Mouse (Mus musculus): ENCODE data around the gene Prpf38b. TPM values are rescaled to one million over a fixed set of nuclear protein-coding genes. Genes with fewer than 3 reads are reported as not detected.

Prpf38b gene
- total and polyA plus RNA-seq, 3 experiments = 42.6 to 177 (median 42.9) TPM

- TF ChIP-seq KAT2A (IDR thresholded peaks at IDR 0.05; ENCODE audit: insufficient replicate concordance, low read length) (no peak), TCF12 (IDR thresholded peaks at IDR 0.05; ENCODE audit: low read depth, low read length) (peak; percentile 57), MXI1 (IDR thresholded peaks at IDR 0.05; ENCODE audit: low read depth, low read length) (no peak; the same call in 1 of the 2 replicates), SMC3 (IDR thresholded peaks at IDR 0.05; ENCODE audit: low read depth, low read length) (no peak)
These were observed 1.0 kb downstream of the Prpf38b start (continued) for GRCm38 (mm10) chr3:108910303-108911080.

GRCm38 (mm10) chr3:108902934-108903333, 8.6 kb downstream of the Prpf38b start:
- H3K27ac ChIP-seq (ENCODE audit: insufficient read depth, low read depth) = no peak overlapping the region
- peaks cover 33% of the 10 kb centered on the region for H3K79me2 ChIP-seq (replicated peaks; ENCODE audit: control insufficient read depth, extremely low read depth, insufficient read depth, poor library complexity, severe bottlenecking)
- DNase-seq (ENCODE audit: extremely low read depth) = no peak
- H3K4me2 ChIP-seq (ENCODE audit: insufficient read depth, low read depth, poor library complexity, severe bottlenecking) = no peak overlapping the region
- dilution Hi-C loops (cut with MboI; ENCODE audit: extremely low pct_ligation_motif_present, extremely low pct_unique_long_range_greater_than_20kb, low sequenced_read_pairs) = no loop called here
- no peak for TF ChIP-seq RAD21 (IDR thresholded peaks at IDR 0.05; ENCODE audit: low read depth, low read length)
- TF ChIP-seq CHD1 (IDR thresholded peaks at IDR 0.05; ENCODE audit: low read depth, low read length) = no peak
- H3K9me3 ChIP-seq (replicated peaks; ENCODE audit: low read length) = no peaks in the 10 kb centered on the region
- H3K4me1 ChIP-seq (ENCODE audit: control insufficient read depth in 1 of 2, insufficient read depth in 2 of 2) = peaks cover 6 to 56% of the 10 kb centered on the region in 2 experiments; a peak in 3 of 4 replicates
- no peak overlapping the region for H3K4me3 ChIP-seq (replicated peaks in 1 of 3; ENCODE audit: low read depth in 2 of 3, low read length in 2 of 3, poor library complexity in 1 of 3)
- H3K9ac ChIP-seq (ENCODE audit: insufficient read depth, low read depth) = no peak overlapping the region
- in situ Hi-C loops (cut with MboI; ENCODE audit: low pct_ligation_motif_present, low pct_unique_long_range_greater_than_20kb, low sequenced_read_pairs) = loop anchor here (5.0 kb wide), 2 partner anchors 46 to 126 kb away; no protein-coding TSS in a partner anchor
- no peaks in the 10 kb centered on the region for H3K27me3 ChIP-seq (replicated peaks)
- H3K36me3 ChIP-seq (replicated peaks in 1 of 2; ENCODE audit: control insufficient read depth in 1 of 2, insufficient read depth in 1 of 2, low read length in 1 of 2) = peaks cover 30 to 60% of the 10 kb centered on the region in 2 experiments

GRCm38 (mm10) chr3:108902038-108902437, 9.5 kb downstream of the Prpf38b start:
- Histone ChIP-seq H3K27ac (ENCODE audit: insufficient read depth, low read depth) (peak overlapping the region; percentile 22; the same call in 1 of the 2 replicates), H3K9me3 (replicated peaks; ENCODE audit: low read length) (no peaks in the 10 kb centered on the region), H3K36me3 (replicated peaks in 1 of 2; ENCODE audit: control insufficient read depth in 1 of 2, insufficient read depth in 1 of 2, low read length in 1 of 2) (peaks cover 27 to 51% of the 10 kb centered on the region in 2 experiments), H3K4me3 (replicated peaks in 1 of 3; ENCODE audit: low read depth in 2 of 3, low read length in 2 of 3, poor library complexity in 1 of 3) (no peak overlapping the region), H3K4me1 (ENCODE audit: control insufficient read depth in 1 of 2, insufficient read depth in 2 of 2) (peaks cover 9 to 48% of the 10 kb centered on the region in 2 experiments; a peak in 3 of 4 replicates), H3K27me3 (replicated peaks) (no peaks in the 10 kb centered on the region), H3K4me2 (ENCODE audit: insufficient read depth, low read depth, poor library complexity, severe bottlenecking) (no peak overlapping the region), H3K9ac (ENCODE audit: insufficient read depth, low read depth) (no peak overlapping the region), H3K79me2 (replicated peaks; ENCODE audit: control insufficient read depth, extremely low read depth, insufficient read depth, poor library complexity, severe bottlenecking) (peaks cover 24% of the 10 kb centered on the region)
- DNase-seq (ENCODE audit: extremely low read depth) = peak; percentile 56
- in situ Hi-C loops (cut with MboI; ENCODE audit: low pct_ligation_motif_present, low pct_unique_long_range_greater_than_20kb, low sequenced_read_pairs) = loop anchor here (5.0 kb wide), 2 partner anchors 45 to 125 kb away; no protein-coding TSS in a partner anchor
- dilution Hi-C loops (cut with MboI; ENCODE audit: extremely low pct_ligation_motif_present, extremely low pct_unique_long_range_greater_than_20kb, low sequenced_read_pairs) = no loop called here
- TF ChIP-seq KAT2A (IDR thresholded peaks at IDR 0.05; ENCODE audit: insufficient replicate concordance, low read length) (no peak), JUN (IDR thresholded peaks at IDR 0.05; ENCODE audit: insufficient read depth, low read depth, low read length) (no peak), JUND (conservative IDR thresholded peaks at IDR 0.05; ENCODE audit: low read depth, low read length) (no peak), ZMIZ1 (IDR thresholded peaks at IDR 0.05; ENCODE audit: low read depth, low read length) (peak; percentile 29; the same call in 1 of the 2 replicates), ETS1 (conservative IDR thresholded peaks at IDR 0.05; ENCODE audit: low read depth, low read length) (no peak), CHD2 (IDR thresholded peaks at IDR 0.05; ENCODE audit: low read length) (no peak), GABPA (IDR thresholded peaks at IDR 0.05; ENCODE audit: insufficient replicate concordance, low read depth, low read length) (no peak), TCF12 (IDR thresholded peaks at IDR 0.05; ENCODE audit: low read depth, low read length) (no peak), MAX (IDR thresholded peaks at IDR 0.05; ENCODE audit: low read length) (no peak), UBTF (IDR thresholded peaks at IDR 0.05; ENCODE audit: low read depth, low read length) (no peak), POLR2A (IDR thresholded peaks at IDR 0.05; ENCODE audit: low read depth, low read length) (no peak; the same call in 1 of the 2 replicates), NELFE (IDR thresholded peaks at IDR 0.05; ENCODE audit: low read depth, low read length) (no peak), NRF1 (IDR thresholded peaks at IDR 0.05; ENCODE audit: low read depth, low read length) (no peak), MEF2A (IDR thresholded peaks at IDR 0.05; ENCODE audit: borderline replicate concordance, low read depth, low read length) (no peak), MYC (IDR thresholded peaks at IDR 0.05; ENCODE audit: low read depth, low read length) (no peak), ZKSCAN1 (IDR thresholded peaks at IDR 0.05; ENCODE audit: borderline replicate concordance, low read depth, low read length) (no peak), USF1 (IDR thresholded peaks at IDR 0.05; ENCODE audit: low read depth, low read length) (no peak), PAX5 (IDR thresholded peaks at IDR 0.05; ENCODE audit: low read length) (no peak), SMC3 (IDR thresholded peaks at IDR 0.05; ENCODE audit: low read depth, low read length) (peak; percentile 63), ZC3H11A (IDR thresholded peaks at IDR 0.05; ENCODE audit: low read depth, low read length) (no peak), SIN3A (IDR thresholded peaks at IDR 0.05; ENCODE audit: low read length) (no peak), E2F4 (IDR thresholded peaks at IDR 0.05; ENCODE audit: insufficient replicate concordance, low read depth, low read length) (no peak), MAZ (IDR thresholded peaks at IDR 0.05; ENCODE audit: low read depth, low read length) (no peak), MAFK (IDR thresholded peaks at IDR 0.05; ENCODE audit: insufficient replicate concordance, low read length) (no peak), POLR2AphosphoS2 (IDR thresholded peaks at IDR 0.05; ENCODE audit: low read depth, low read length) (no peak; the same call in 1 of the 2 replicates)
